Mouse (Mus musculus) megakaryocyte, embryonic 14.5 days (primary cell): ENCODE results near the gene Igfbpl1.

Source experiments
- FLI1 ChIP-seq: IDR thresholded peaks from 2 replicates; pipeline ENCODE4 v1.6.1; 2012; ENCODE audit warnings: low read length, inconsistent platforms, mixed read lengths
- GATA1 ChIP-seq: IDR thresholded peaks from 3 replicates; pipeline ENCODE4 v1.6.1; 2012; ENCODE audit warnings: mixed read lengths, low read length, inconsistent platforms, borderline replicate concordance

GRCm38 (mm10) chr4:45824049-45824760, 2.5 kb downstream of the Igfbpl1 start:
- no peak for TF ChIP-seq FLI1
- no peak for TF ChIP-seq GATA1
